Mouse (Mus musculus) testis, postnatal 14 days (tissue): Measurements from ENCODE around the gene Hist1h1d.

ENCODE experiments used
- DNase-seq: peaks from one replicate; pipeline ENCODE4 v3.0.0; 2021; ENCODE audit warnings: low spot score

Hist1h1d gene

DNA sequence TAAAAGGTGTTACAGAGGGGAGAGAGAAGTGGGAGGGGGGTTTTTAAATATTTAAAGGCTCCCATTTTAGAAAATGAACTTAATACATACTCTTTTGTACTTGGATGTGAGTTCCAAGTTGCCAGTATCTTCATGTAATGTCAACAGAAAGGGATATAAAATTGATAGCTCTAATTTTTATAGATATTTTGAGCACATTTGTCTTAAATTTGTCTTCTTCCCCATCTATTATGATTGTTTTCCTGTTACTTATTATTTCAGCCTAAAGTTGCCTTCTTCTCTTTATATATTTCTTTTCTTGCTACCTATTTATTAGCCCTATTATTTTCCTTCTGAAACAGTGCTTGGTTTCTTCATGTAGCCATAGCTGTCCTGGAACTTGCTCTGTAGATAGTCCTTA lies at the start of gene Hist1h1d:
Gene Hist1h1d, plus strand, starts transcription at position 301 of the 400 bp plus-strand sequence.
- DNase-seq: no peak

DNA sequence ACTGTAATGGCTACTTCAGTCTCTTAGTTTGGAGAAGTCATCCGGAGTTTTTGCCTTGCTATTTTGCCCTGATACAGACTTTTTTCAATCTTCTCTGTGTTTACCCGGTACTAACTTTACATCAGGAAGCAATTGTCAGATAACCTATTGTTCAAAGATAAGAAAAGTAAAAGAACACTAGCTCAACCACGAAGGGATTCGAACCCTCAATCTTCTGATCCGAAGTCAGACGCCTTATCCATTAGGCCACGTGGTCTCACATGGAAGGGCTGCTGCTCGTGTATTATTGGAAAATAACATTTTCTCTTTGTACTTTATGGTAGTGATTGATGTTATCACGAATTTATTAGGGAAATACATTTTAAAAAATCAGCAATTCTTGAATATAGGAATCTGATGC lies 49.3 kb upstream of the Hist1h1d start:
- no peak for DNase-seq

DNA sequence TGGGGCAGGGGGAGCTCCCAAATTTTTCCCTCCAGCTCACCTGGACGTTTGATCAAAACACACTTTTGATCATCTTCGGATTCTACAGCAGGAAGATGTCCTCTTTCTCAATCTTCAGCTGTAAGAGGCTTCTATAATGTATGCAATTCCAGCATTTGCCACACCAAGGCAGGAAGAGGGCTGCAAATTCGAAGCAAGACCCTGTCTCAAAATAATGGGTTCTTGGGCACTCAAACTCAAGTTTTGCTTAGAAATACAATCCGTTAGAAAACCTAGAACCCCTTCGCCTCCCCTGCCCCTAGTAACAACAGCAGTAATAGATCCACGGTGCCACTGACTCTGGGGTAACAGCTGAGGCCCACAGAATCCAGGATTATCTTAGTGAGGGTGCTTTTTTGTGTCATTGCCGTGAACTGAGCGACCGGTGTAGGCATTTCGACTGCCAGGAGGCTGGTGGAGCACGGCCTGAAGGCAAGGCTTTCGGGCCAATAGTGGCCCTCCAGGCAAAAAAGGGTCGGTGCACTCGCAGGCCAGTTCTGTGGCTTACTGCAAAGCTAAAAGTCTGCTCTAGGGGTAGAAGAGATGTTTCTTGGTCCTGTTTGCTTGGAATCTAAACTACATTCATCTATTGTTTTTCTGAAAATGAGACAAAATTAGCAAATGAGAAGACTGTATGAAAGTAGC lies 47.3 kb upstream of the Hist1h1d start:
- no peak for DNase-seq

DNA sequence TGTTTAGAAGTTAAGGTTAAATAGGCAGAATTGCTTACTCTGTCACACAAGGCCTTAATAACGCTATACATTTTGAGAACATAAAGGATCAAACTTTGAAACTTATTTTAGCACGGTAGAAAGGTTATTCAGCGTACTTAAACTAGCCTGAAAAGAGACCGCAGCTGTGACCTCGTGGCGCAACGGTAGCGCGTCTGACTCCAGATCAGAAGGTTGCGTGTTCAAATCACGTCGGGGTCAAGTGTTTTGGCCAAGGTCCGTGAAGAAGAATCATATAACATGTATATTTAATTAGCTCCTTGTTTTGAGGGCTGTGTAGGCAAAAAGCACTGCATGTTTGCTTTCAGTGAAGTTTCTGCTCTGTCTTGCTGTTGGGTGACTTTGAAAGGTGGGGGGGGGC lies 46.7 kb upstream of the Hist1h1d start:
- no peak for DNase-seq

DNA sequence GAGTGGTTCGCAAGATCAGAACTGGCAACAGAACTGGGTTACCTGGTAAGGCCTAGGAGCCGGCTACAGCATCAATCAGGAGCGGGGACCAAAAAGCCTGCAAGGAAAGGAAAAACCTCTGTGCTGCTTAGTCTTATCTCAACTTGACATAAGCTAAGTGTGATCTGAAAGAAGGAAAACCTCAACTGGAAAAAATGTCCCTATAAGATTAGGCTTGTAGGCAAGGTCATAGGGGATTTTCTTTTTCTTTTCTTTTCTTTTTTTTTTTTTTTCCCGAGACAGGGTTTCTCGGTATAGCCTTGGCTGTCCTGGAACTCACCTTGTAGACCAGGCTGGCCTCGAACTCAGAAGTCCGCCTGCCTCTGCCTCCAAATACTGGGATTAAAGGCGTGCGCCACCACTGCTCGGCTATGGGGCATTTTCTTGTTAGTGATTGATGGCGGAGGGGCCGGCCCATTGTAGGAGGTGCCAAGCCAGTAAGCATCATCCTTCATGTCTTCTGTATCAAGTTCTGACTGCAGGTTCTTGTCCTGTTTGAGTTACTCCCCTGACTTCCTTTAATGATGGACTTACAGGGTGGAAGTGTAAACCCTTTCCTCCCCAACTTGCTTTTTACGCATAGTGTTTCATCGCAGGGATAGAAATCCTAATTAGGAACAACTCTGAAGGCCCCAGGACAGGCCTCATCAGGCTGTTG lies 46.1 kb upstream of the Hist1h1d start:
- peak; percentile 33 for DNase-seq

DNA sequence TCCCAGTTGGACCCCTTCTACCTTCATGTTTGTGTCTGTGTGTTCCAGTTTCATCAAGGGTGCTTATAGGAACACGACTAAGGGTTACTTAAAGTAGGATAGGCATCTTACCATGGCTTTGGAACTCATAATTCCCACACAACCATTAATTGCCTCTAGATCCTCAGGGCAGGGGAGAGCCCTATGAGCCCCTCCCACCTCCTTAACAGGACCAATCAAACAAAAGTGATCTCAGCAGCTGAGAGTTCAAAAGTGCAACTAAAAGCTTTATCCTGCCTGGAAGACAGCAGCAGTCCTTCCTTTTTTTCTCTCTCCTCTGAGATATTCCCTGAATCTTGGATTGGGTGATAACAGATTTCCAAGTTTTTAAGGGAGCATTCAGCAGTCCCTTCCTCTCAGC lies 42.9 kb upstream of the Hist1h1d start:
- no peak for DNase-seq

DNA sequence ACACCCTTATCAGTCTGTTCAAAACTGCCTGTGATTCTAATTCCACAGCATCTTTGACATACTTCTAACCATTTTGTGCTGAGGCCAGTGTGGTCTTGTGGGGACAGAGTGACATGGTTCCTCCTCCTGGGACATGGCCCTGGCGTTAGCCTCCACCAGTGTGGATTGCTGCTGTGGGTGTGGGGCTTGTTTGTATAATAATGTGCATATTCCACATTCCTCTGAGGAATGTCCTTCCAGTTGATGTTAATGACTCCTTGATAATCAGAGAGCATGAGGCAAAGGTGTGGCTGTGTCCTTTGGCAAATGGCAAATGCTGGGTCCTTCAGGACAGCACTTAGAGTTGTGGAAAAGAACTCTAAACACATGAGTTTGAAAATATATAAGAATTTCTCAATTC lies 39.5 kb upstream of the Hist1h1d start:
- no peak for DNase-seq

DNA sequence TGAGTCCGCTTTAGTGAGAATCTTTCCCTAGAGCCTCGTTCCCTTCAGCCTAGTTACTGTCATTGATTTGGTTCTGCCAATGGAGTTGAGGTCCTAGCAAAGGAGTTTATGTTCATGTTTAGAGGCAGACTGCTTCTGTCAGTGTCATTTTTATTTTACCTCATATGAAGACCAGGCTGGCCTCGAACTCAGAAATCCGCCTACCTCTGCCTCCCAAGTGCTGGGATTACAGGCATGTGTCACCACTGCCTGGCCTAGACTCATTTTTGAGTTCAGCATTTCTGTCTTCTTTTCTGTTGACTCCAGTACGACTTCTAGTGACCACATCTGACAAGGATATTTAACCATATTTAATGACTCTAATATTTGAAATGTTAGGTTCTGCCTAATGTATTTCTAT lies 37.8 kb upstream of the Hist1h1d start:
- no peak for DNase-seq

DNA sequence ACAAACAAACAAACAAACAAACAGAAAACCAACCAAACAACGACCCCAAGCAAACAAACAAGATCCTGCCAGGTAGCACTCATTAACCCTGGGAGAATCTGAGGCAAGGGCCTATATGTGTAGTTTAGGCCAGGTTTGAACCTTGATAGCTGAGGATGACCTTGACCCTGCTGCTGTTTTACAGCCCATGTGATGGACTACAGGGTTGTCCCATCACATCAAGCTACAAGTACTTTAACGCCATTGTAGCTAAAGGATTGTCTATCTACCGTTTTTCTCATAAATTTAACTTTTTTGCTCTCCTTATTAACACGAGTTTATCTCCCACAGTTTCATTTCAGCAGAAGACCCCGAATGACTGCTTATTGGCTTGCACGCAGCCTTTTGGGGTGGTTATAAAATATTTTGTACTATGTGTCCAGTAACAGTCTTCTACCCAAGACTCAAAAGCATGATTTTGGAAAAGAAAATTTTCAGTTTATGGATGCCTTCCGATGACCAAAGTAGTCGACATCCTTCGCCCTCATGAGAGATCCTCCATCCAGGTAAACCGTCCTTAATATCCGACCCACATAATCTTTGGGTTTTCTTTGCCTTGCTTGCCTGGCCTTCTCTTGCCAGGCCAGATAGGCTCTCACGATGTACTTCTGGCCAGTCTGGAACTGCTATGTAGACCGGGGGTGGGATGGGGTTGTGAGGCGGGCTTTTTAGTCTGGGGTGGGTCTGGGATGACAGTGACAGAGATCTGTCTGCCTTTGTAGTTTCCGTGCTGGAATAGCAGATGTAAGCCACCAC lies 37.0 kb upstream of the Hist1h1d start:
- DNase-seq: no peak

DNA sequence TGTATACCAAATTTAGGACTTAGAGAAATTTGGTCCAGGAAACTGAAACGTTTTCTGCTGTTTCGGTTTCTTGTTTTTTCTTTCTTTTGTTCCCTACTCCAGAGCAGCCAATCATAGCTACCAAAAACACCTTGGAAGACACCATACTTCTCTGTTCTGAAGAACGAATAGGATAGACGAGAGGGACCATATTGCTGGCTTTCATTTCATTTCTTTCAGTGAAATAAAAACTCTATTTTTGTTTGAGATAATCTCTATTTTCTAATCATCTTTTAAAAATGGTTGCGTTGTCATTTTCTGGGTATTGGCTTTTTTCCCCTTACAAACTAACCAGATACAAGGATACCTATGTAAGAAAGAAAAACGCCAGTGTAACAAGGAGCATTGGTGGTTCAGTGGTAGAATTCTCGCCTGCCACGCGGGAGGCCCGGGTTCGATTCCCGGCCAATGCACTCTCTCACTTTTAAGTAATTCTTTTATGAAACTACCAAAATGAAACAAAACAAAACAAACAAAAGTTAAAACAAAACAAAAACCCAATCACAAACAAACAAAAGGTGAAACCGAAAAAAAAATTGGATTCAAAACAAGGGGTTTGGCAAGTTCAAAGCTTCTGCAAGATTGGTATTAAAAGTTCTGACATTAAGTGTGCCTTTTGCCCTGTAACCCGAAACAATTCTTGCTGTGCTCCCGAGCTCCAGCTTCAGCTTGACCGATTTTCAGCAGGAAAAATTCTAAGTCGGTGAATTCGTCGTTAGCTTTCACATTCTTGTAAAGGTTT lies 36.0 kb upstream of the Hist1h1d start:
- no peak for DNase-seq

DNA sequence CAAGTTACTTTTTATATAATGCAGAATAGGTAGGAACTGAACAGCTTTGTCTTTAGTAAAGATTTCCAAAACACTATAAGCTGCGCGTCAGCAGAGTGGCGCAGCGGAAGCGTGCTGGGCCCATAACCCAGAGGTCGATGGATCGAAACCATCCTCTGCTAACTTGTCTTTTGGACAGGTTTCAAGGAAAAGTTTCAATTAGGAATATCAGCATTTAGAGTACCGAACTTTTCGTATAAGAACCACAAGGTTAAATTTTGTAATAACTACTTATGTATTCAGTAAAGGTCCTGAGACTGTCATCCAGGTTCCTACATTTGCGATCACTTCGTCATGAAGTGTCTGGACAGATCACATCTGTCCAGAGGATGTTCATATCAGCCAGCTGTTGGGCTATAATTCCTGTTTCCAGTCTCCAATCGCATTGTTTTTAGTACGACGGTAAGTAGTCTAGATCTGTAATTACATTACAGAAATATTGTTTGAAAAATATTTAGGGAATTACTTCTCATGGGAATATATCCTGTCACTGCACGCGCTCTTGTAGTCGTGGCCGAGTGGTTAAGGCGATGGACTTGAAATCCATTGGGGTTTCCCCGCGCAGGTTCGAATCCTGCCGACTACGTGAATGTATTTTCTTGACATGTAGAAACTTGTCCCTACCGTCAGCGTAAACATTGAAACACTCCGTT lies 35.3 kb upstream of the Hist1h1d start:
- peak; percentile 83 for DNase-seq

DNA sequence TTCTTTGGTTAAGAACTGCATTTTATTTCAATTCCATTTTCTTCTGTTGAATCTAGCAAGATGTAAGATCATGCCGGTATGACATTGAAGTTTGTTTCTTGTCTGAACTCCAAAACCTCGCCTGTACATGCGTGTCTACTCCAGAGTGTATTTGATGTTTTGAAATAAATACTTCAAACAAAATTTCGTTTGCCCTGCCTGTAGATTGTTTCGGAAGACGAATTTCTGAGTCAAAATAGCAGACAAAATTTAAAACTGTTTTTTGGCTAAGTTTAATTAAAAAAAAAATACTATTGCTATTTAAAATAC lies 34.8 kb upstream of the Hist1h1d start:
- no peak for DNase-seq

DNA sequence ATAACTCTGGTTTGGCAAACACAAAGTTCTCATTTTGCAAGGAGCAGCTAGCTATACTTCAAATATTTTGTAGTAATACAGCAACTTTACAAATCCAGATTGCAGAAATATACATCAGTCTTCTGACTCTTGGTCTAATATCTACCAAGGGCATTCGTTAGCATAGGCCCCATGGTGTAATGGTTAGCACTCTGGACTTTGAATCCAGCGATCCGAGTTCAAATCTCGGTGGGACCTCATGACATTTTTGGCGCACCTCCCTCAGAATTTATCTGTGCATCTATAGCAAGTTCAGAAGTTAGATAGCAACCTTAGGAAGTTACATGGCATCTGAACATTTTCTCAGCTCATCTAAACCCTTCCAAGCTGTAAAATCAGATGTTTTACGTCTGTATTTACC lies 34.2 kb upstream of the Hist1h1d start:
- DNase-seq: peak; percentile 62

DNA sequence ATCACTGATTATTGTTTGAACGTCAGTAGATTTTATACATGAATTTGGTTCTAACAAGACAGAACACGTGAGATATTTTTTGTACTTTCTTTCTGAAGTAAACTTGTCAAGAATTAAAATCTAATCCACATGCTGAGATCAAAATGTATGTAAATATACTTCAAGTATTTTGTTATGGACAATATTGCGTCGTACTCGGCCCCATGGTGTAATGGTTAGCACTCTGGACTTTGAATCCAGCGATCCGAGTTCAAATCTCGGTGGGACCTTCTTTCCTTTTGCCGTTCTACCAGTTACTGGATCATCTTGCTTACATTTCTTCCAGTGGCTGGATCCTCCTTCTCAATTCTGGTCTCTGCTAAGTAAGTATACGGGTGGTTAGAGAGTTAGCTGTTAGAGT lies 33.6 kb upstream of the Hist1h1d start:
- peak; percentile 68 for DNase-seq

DNA sequence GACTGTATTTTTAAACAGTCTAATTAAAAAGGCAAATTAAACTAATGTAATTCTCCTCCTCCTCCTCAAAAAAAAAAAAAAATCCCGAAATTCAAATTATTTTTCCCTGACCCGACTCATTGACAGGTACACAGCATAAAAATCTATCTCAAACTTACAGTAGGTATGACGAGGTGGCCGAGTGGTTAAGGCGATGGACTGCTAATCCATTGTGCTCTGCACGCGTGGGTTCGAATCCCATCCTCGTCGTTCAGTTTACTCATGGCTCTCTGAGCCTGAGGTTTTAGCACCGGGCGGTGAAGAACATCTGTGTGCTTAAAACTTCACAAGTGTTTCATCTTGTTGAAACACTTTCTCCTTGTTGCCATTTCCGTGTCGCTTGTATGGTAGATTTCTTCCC lies 31.4 kb upstream of the Hist1h1d start:
- peak; percentile 77 for DNase-seq

DNA sequence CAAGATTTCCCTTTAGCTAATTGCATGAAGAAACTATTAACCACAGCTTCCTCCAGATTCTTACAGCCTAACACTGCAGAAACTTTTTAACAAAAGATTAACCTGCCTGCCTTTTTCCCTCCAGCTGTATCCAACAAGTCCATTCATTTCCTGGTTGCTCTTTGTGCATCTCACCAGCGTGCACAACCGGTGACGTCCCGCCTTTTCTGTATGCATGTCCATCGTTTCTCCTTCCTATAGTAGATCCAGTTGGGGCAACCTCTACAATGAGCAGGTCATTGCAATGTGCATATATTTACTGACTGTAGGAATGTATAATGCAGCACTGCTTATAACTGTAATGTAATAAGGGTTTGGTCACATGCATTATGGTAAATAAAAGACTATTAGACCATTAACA lies 29.1 kb upstream of the Hist1h1d start:
- DNase-seq: no peak

DNA sequence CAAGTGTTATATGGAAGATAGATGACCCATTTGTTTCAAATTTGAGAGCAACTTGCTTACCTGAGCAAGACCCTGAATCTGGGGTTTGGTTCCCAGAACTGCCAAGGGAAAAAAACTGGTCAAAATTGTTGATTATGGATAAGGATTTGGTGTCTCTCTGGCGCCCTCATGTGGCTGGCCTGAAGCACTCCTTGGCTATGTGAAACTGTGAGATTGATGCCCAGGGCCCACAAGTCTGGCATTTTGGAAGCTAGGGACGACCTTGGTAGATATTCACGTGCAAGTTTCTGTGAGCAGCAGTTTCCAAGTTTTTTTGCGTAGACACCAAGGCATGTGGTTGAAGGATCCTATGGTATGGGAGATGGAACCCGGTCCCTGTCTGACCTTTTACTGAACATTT lies 28.4 kb upstream of the Hist1h1d start:
- peak; percentile 66 for DNase-seq

DNA sequence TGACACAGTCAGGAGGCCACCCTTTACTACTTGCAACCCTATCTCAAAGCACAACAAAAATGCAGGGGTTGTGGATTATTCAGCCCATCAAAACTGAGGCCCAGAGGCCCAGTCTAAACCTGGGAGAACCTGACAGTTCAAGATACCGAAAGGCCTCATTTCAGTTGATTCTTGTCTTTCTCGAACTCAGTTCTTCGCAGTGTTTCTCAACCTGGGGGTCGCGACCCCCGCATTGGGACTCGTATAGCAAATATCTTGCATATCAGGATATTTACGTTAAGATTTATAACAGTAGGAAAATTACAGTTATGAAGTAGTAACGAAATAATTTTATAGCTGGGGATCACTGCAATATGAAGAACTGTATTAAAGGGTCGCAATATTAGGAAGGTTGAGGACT lies 27.2 kb upstream of the Hist1h1d start:
- no peak for DNase-seq

DNA sequence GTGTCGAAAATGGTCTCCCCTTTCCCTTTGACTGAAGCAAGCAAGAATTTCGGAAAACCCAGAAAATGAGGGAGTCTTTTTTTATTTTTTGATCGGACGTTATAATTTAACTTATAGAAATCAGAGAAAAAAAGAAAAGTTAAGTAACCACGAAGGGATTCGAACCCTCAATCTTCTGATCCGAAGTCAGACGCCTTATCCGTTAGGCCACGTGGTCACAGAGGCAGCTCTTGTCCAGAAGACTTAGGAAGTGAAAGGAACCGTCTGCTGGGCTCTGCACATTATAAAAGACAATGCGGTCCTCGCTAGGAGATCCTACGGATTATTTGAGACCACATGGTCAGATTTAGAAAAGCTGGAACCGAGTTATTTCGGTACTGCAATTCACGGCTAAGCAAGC lies 26.8 kb upstream of the Hist1h1d start:
- peak; percentile 81 for DNase-seq

DNA sequence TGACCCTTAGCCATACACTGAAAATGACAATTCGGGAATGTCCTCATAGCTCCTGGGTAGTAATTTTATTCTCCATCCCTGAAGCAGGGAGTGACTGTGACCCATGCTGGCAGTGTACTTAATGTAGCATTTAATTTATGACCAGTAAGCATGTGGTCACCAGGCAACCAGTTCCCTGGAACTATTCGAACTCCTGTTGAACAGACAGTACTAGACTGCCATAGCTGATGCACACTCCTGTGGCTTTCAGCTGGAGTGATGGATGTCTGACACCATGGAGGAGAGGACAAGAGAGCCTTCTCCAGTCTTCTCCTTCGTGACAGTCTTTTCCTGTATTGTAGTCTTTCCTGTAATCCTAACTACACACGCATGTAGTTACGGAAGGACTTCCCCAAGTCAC lies 24.1 kb upstream of the Hist1h1d start:
- no peak for DNase-seq

DNA sequence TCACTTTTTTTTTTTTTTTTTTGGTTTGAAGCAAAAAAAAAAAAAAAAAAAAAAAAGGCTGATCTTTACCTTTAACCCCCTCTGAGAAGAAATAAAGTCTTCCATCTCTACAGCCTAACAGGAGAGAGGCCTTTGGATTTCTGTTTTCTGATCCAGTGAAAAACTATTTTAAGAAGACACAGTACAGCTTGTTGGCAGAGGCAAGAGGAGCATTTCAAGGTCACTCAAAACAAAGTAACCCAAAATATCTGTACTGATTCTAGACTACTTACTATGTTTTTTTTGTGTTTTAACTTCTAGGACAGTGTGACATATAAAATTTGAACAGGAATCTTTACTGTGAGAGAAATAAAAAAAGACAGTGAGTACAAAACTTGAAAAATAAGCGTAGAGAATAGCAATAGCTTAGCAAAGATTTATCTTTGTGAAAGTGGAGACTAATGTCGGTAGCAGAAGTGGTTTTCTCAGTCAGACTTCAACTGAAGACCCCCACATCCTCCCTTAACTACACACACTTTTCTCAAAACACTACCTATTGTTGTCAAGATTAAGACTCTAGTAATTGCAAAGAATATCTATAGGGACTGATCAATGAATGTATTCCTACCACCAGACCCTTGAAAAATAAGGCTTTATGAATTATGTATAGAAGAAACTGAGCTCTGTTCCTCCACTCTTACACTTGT lies 23.4 kb upstream of the Hist1h1d start:
- DNase-seq: no peak
